22 mouse cellular contexts compared by ENCODE assay signal in genomic region chr1:136727868-136728631, GRCm38 (mm10).
A peak's percentile ranks its signal among the peaks of the same experiment; 100 is the strongest.
DNase-seq lines count a peak whose midpoint lies in the region; ATAC-seq and TF ChIP-seq lines count a peak whose summit lies in the region.
"Had no signal": no experiment of that assay in that cellular context is flagged by ENCODE, and none has a peak within 500 bp of the region (broad histone marks: within the 10 kb centered on the region; RNA-seq: fewer than 3 reads in every experiment).

No protein-coding gene starts in this region.

- no peaks in the 10 kb centered on the region for H3K36me3 ChIP-seq in forebrain, embryonic 11.5 days (ENCODE audit: control insufficient read depth, insufficient read depth, low read length)
- no peaks in the 10 kb centered on the region for H3K36me3 ChIP-seq in forebrain, embryonic 10.5 days (replicated peaks)
- no peaks in the 10 kb centered on the region for H3K36me3 ChIP-seq in midbrain, embryonic 13.5 days
- H3K36me3 ChIP-seq in midbrain, embryonic 16.5 days (ENCODE audit: control insufficient read depth, insufficient read depth, low read length): no peaks in the 10 kb centered on the region
- peaks cover 3% of the 10 kb centered on the region; the same call in 1 of the 2 replicates for H3K36me3 ChIP-seq in ES-Bruce4 (ENCODE audit: control insufficient read depth, insufficient read depth, low read length, poor library complexity, severe bottlenecking)
- H3K36me3 ChIP-seq: G1E; heart, embryonic 10.5 days; hindbrain, embryonic 12.5 days; liver, embryonic 12.5 days had no signal

- H3K27me3 ChIP-seq in forebrain, embryonic 11.5 days (ENCODE audit: control insufficient read depth, insufficient read depth, low read length): no peaks in the 10 kb centered on the region
- H3K27me3 ChIP-seq in forebrain, embryonic 10.5 days (ENCODE audit: poor library complexity, severe bottlenecking): peaks cover 17% of the 10 kb centered on the region
- H3K27me3 ChIP-seq in midbrain, embryonic 13.5 days: no peaks in the 10 kb centered on the region
- no peaks in the 10 kb centered on the region for H3K27me3 ChIP-seq in midbrain, embryonic 16.5 days (ENCODE audit: control insufficient read depth, insufficient read depth, low read depth, low read length)
- no peaks in the 10 kb centered on the region for H3K27me3 ChIP-seq in ES-Bruce4 (ENCODE audit: control insufficient read depth, insufficient read depth, low read length, poor library complexity, severe bottlenecking)
- H3K27me3 ChIP-seq: liver, embryonic 12.5 days had no signal

- H3K9me3 ChIP-seq in forebrain, embryonic 11.5 days (ENCODE audit: control insufficient read depth, low read length): no peaks in the 10 kb centered on the region
- H3K9me3 ChIP-seq in forebrain, embryonic 10.5 days: no peaks in the 10 kb centered on the region
- no peaks in the 10 kb centered on the region for H3K9me3 ChIP-seq in midbrain, embryonic 13.5 days
- no peaks in the 10 kb centered on the region for H3K9me3 ChIP-seq in midbrain, embryonic 16.5 days (replicated peaks; ENCODE audit: control insufficient read depth, low read length, poor library complexity, severe bottlenecking)
- no peaks in the 10 kb centered on the region for H3K9me3 ChIP-seq in ES-Bruce4 (replicated peaks; ENCODE audit: control insufficient read depth, insufficient read depth, low read length, poor library complexity, severe bottlenecking)
- H3K9me3 ChIP-seq: heart, embryonic 10.5 days; hindbrain, embryonic 12.5 days; liver, embryonic 12.5 days had no signal

- no peak for DNase-seq in forebrain, embryonic 11.5 days (ENCODE audit: low spot score)
- DNase-seq in forebrain, embryonic 10.5 days (ENCODE audit: extremely low spot score, low spot score): no peak
- peak; percentile 86 for DNase-seq in ZHBTc4 (ENCODE audit: low read depth, low spot score)
- no peak for DNase-seq in right cerebral cortex, postnatal 36 days (ENCODE audit: low spot score in 2 of 2)
- DNase-seq in heart, postnatal 25 days (ENCODE audit: low spot score): no peak
- DNase-seq: adrenal gland, postnatal 10 days; B cell, adult 2 months; cerebellum, adult 9-11 months; kidney, adult 2 months; kidney, postnatal 36 days; left cerebral cortex, postnatal 4 days; lung, adult 2 months; thymus, postnatal 25 days had no signal

- 0 out of 2 replicates have a peak, but pooled peaks have one; percentile 40 for TF ChIP-seq EP300 in ES-Bruce4 (IDR thresholded peaks at IDR 0.05; ENCODE audit: insufficient read depth, low read depth, low read length)

- intact Hi-C loops in heart, postnatal 25 days (cut with DNase I): loop anchor here (5.0 kb wide), 1 partner anchor 101 kb away; no protein-coding TSS in a partner anchor

- peak; percentile 61 for ATAC-seq in forebrain, embryonic 11.5 days (replicated peaks; ENCODE audit: low FRiP score)
- ATAC-seq in midbrain, embryonic 13.5 days: 0 out of 2 replicates have a peak, but pooled peaks have one; percentile 22
- no peak for ATAC-seq in midbrain, embryonic 16.5 days
- ATAC-seq: inflammation-experienced regulatory T-cells, adult 6 months; liver, embryonic 12.5 days had no signal

- H3K9ac ChIP-seq in forebrain, embryonic 11.5 days (ENCODE audit: low read length): no peak overlapping the region
- no peak overlapping the region for H3K9ac ChIP-seq in midbrain, embryonic 13.5 days (replicated peaks)
- no peak overlapping the region for H3K9ac ChIP-seq in midbrain, embryonic 16.5 days (ENCODE audit: low read depth, low read length)
- H3K9ac ChIP-seq in ES-Bruce4 (ENCODE audit: low read depth, poor library complexity, severe bottlenecking): peak overlapping the region; percentile 24; the same call in 1 of the 2 replicates
- H3K9ac ChIP-seq: hindbrain, embryonic 12.5 days; liver, embryonic 12.5 days had no signal

- no peak overlapping the region for H3K27ac ChIP-seq in forebrain, embryonic 11.5 days (ENCODE audit: low read depth, low read length)
- H3K27ac ChIP-seq in forebrain, embryonic 10.5 days: no peak overlapping the region
- H3K27ac ChIP-seq in midbrain, embryonic 13.5 days: no peak overlapping the region
- H3K27ac ChIP-seq in midbrain, embryonic 16.5 days (ENCODE audit: low read length): no peak overlapping the region
- peak overlapping the region; percentile 67; the same call in 1 of the 2 replicates for H3K27ac ChIP-seq in ES-Bruce4 (ENCODE audit: insufficient read depth, low read length)
- H3K27ac ChIP-seq: heart, embryonic 10.5 days; hindbrain, embryonic 12.5 days; liver, embryonic 12.5 days had no signal

- H3K4me2 ChIP-seq in forebrain, embryonic 11.5 days (ENCODE audit: low read depth, low read length, severe bottlenecking): no peak overlapping the region
- no peak overlapping the region for H3K4me2 ChIP-seq in midbrain, embryonic 13.5 days (replicated peaks)
- no peak overlapping the region for H3K4me2 ChIP-seq in midbrain, embryonic 16.5 days (ENCODE audit: low read length)
- H3K4me2 ChIP-seq: hindbrain, embryonic 12.5 days; liver, embryonic 12.5 days had no signal

- WGBS in forebrain, embryonic 11.5 days: 9% methylated on average over 7 of the region's 7 CpGs
- 17% methylated on average over 7 of the region's 7 CpGs for WGBS in forebrain, embryonic 10.5 days
- 12% methylated on average over 7 of the region's 7 CpGs for WGBS in midbrain, embryonic 13.5 days
- 24% methylated on average over 7 of the region's 7 CpGs for WGBS in midbrain, embryonic 16.5 days

- H3K4me3 ChIP-seq in forebrain, embryonic 11.5 days (ENCODE audit: low read depth, low read length): no peak overlapping the region
- no peak overlapping the region for H3K4me3 ChIP-seq in forebrain, embryonic 10.5 days
- H3K4me3 ChIP-seq in midbrain, embryonic 13.5 days (replicated peaks): no peak overlapping the region
- no peak overlapping the region for H3K4me3 ChIP-seq in midbrain, embryonic 16.5 days (ENCODE audit: low read depth, low read length)
- H3K4me3 ChIP-seq in ES-Bruce4 (ENCODE audit: low read depth, low read length): no peak overlapping the region
- H3K4me3 ChIP-seq: heart, embryonic 10.5 days; hindbrain, embryonic 12.5 days; liver, embryonic 12.5 days; megakaryocyte, embryonic 14.5 days had no signal

- TF ChIP-seq POLR2A in ES-Bruce4 (IDR thresholded peaks at IDR 0.05; ENCODE audit: insufficient read depth, low read length): no peak

- H3K4me1 ChIP-seq in forebrain, embryonic 11.5 days (replicated peaks; ENCODE audit: control insufficient read depth, insufficient read depth, low read length): no peaks in the 10 kb centered on the region
- H3K4me1 ChIP-seq in forebrain, embryonic 10.5 days: peaks cover 14% of the 10 kb centered on the region
- H3K4me1 ChIP-seq in midbrain, embryonic 13.5 days (replicated peaks): peaks cover 16% of the 10 kb centered on the region
- H3K4me1 ChIP-seq in midbrain, embryonic 16.5 days (ENCODE audit: control insufficient read depth, insufficient read depth, low read length): peaks cover 2% of the 10 kb centered on the region; the same call in 1 of the 2 replicates
- H3K4me1 ChIP-seq in ES-Bruce4 (ENCODE audit: control insufficient read depth, insufficient read depth, low read length): peaks cover 6% of the 10 kb centered on the region
- H3K4me1 ChIP-seq: heart, embryonic 10.5 days; liver, embryonic 12.5 days; megakaryocyte, embryonic 14.5 days had no signal

- no peak for TF ChIP-seq CTCF in ES-Bruce4 (IDR thresholded peaks at IDR 0.05; ENCODE audit: low read depth, low read length)
